Mouse (Mus musculus): ENCODE data around the gene Fpr3. TPM values are rescaled to one million over a fixed set of nuclear protein-coding genes. Genes with fewer than 3 reads are reported as not detected.
"Not testable (repeated sequence)": the region's sequence is repeated elsewhere in the genome, so short reads cannot be mapped to it uniquely, and the experiment has no call there.

Fpr3 gene
- not detected in 2 replicates for polyA plus RNA-seq (2015; fragmentation: Nextera tagmentation; extraction: Ambion mirVana)

- no peaks in the 10 kb centered on the region for H3K4me1 ChIP-seq (replicated peaks)
- WGBS, result 59% methylated on average over 1 of the region's 1 CpGs
- H3K27me3 ChIP-seq, result no peaks in the 10 kb centered on the region
- no peak within 1 kb of the TSS for H3K4me3 ChIP-seq
- no peak within 1 kb of the TSS for H3K9ac ChIP-seq
- ATAC-seq (ENCODE audit: low FRiP score), result no peak
- no peak within 1 kb of the TSS for H3K27ac ChIP-seq
- no peak within 1 kb of the TSS for H3K4me2 ChIP-seq
- no peaks in the 10 kb centered on the region for H3K9me3 ChIP-seq
- no peaks in the 10 kb centered on the region for H3K36me3 ChIP-seq
Measured at GRCm38 (mm10) chr17:17887774-17888248, at the start of gene Fpr3, which contains the start of gene Fpr2. Fpr3 (plus strand) TSS chr17:17887852. Fpr2 (plus strand) TSS chr17:17887824.

- Histone ChIP-seq H3K36me3 (peaks cover 42% of the 10 kb centered on the region), H3K9ac (peak overlapping the region; percentile 74), H3K27ac (peak overlapping the region; percentile 87), H3K4me3 (peak overlapping the region; percentile 45), H3K4me1 (replicated peaks) (peaks cover 60% of the 10 kb centered on the region), H3K9me3 (no peaks in the 10 kb centered on the region), H3K4me2 (peak overlapping the region; percentile 69), H3K27me3 (no peaks in the 10 kb centered on the region)
- peak; percentile 96 for ATAC-seq (ENCODE audit: low FRiP score)
- under 1% methylated on average over 43 of the region's 43 CpGs for WGBS
Measured at GRCm38 (mm10) chr17:17837919-17838701, 49.5 kb upstream of the Fpr3 start.

GRCm38 (mm10) chr17:17839276-17839675 is 48.4 kb upstream of the Fpr3 start:
- H3K9me3 ChIP-seq, result no peaks in the 10 kb centered on the region
- H3K4me3 ChIP-seq, result no peak overlapping the region
- peaks cover 33% of the 10 kb centered on the region for H3K36me3 ChIP-seq
- no peak overlapping the region for H3K27ac ChIP-seq
- H3K27me3 ChIP-seq, result no peaks in the 10 kb centered on the region
- 99% methylated on average over 2 of the region's 2 CpGs for WGBS
- no peak for ATAC-seq (ENCODE audit: low FRiP score)
- no peak overlapping the region for H3K9ac ChIP-seq
- H3K4me1 ChIP-seq (replicated peaks), result peaks cover 48% of the 10 kb centered on the region
- no peak overlapping the region; the same call in 1 of the 2 replicates for H3K4me2 ChIP-seq

DNA sequence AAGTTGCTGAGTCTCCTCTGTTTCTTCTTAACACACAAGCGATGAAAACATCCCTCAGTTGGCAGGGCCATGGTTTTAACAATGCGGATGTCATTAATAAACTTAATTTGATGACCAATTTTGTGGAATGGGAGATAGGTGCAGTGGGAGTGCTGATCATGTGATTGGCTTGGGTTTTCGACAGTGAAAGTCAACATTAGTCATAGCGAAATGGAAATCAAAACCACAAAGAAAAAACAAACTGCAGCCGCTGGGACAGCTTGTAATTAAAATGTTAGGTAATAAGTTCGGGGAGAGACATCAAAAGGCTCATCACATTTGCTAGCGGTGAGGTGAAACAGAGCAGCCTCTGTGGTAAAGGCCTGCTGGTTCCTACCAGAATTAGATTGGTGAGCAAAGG is 46.9 kb upstream of the Fpr3 start:
- no peak overlapping the region for H3K4me2 ChIP-seq
- H3K27me3 ChIP-seq, result no peaks in the 10 kb centered on the region
- no peak overlapping the region for H3K9ac ChIP-seq
- H3K4me1 ChIP-seq (replicated peaks), result peaks cover 33% of the 10 kb centered on the region
- H3K36me3 ChIP-seq, result peaks cover 32% of the 10 kb centered on the region
- no peak overlapping the region for H3K4me3 ChIP-seq
- ATAC-seq (ENCODE audit: low FRiP score), result no peak
- H3K9me3 ChIP-seq, result no peaks in the 10 kb centered on the region
- WGBS, result 91% methylated on average over 7 of the region's 7 CpGs
- no peak overlapping the region for H3K27ac ChIP-seq

- H3K4me3 ChIP-seq, result no peak overlapping the region
- H3K4me1 ChIP-seq (replicated peaks), result peaks cover 7% of the 10 kb centered on the region
- H3K9me3 ChIP-seq, result no peaks in the 10 kb centered on the region
- H3K4me2 ChIP-seq, result no peak overlapping the region
- H3K27ac ChIP-seq, result no peak overlapping the region
- WGBS, result 77% methylated on average over 27 of the region's 27 CpGs
- H3K36me3 ChIP-seq, result peaks cover 22% of the 10 kb centered on the region
- peak; percentile 30 for ATAC-seq (ENCODE audit: low FRiP score)
- no peak overlapping the region for H3K9ac ChIP-seq
- H3K27me3 ChIP-seq, result no peaks in the 10 kb centered on the region
Measured at GRCm38 (mm10) chr17:17843534-17844261, 44.0 kb upstream of the Fpr3 start.

DNA sequence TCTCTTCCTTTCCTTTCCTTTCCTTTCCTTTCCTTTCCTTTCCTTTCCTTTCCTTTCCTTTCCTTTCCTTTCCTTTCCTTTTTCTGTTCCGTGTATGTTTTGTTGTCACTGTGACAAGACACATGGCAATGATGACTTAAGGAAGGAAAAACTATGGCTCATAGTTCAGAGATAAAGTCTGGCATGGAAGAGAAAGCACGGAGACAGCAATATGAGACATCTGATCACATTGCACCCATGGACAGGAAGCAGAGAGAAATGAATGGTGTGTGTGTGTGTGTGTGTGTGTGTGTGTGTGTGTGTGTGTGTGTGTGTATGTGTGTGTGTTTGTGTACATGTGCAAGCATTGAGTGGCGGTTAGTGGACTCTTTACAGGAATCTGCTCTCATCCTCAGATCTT is 43.0 kb upstream of the Fpr3 start:
- H3K9me3 ChIP-seq; H3K4me2 ChIP-seq; H3K4me1 ChIP-seq (replicated peaks); H3K27me3 ChIP-seq; H3K4me3 ChIP-seq; ATAC-seq (ENCODE audit: low FRiP score); H3K9ac ChIP-seq; H3K27ac ChIP-seq: not testable (repeated sequence)
- WGBS, result 90% methylated on average over 3 of the region's 3 CpGs
- peaks cover 19% of the 10 kb centered on the region for H3K36me3 ChIP-seq

GRCm38 (mm10) chr17:17845187-17846027 is 42.2 kb upstream of the Fpr3 start:
- Histone ChIP-seq H3K27me3 (0 out of 2 replicates have a peak, but pooled peaks cover 10% of the 10 kb centered on the region), H3K9me3 (no peaks in the 10 kb centered on the region), H3K27ac (no peak overlapping the region), H3K36me3 (peaks cover 12% of the 10 kb centered on the region), H3K4me2 (no peak overlapping the region), H3K4me1 (replicated peaks) (peaks cover 7% of the 10 kb centered on the region), H3K9ac (no peak overlapping the region), H3K4me3 (no peak overlapping the region)
- WGBS, result 75% methylated on average over 10 of the region's 10 CpGs
- no peak for ATAC-seq (ENCODE audit: low FRiP score)

DNA sequence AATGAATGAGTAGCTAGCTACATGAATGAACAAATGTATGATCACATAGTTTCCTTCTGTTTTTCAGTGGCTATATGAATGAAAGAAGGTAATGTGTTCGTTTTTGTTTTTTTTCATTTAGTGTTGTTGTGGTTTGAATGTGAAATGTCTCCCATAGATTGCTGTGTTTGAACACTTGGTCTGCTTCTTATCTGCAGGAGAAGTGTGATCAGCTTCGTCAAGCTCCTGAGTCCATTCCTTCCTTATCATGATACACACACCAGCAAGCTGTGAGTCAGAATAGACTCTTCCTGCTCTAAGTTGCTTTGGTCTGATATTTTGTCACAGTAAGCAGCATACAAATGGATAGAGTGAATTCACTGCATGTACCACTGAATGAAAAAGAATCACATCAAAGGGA is 38.7 kb upstream of the Fpr3 start:
- Histone ChIP-seq H3K9ac (no peak overlapping the region), H3K9me3 (no peaks in the 10 kb centered on the region), H3K27me3 (0 out of 2 replicates have a peak, but pooled peaks cover 12% of the 10 kb centered on the region), H3K36me3 (no peaks in the 10 kb centered on the region), H3K27ac (no peak overlapping the region), H3K4me1 (replicated peaks) (peaks cover 7% of the 10 kb centered on the region), H3K4me2 (no peak overlapping the region), H3K4me3 (no peak overlapping the region)
- no peak for ATAC-seq (ENCODE audit: low FRiP score)
- 75% methylated on average over 2 of the region's 2 CpGs for WGBS

DNA sequence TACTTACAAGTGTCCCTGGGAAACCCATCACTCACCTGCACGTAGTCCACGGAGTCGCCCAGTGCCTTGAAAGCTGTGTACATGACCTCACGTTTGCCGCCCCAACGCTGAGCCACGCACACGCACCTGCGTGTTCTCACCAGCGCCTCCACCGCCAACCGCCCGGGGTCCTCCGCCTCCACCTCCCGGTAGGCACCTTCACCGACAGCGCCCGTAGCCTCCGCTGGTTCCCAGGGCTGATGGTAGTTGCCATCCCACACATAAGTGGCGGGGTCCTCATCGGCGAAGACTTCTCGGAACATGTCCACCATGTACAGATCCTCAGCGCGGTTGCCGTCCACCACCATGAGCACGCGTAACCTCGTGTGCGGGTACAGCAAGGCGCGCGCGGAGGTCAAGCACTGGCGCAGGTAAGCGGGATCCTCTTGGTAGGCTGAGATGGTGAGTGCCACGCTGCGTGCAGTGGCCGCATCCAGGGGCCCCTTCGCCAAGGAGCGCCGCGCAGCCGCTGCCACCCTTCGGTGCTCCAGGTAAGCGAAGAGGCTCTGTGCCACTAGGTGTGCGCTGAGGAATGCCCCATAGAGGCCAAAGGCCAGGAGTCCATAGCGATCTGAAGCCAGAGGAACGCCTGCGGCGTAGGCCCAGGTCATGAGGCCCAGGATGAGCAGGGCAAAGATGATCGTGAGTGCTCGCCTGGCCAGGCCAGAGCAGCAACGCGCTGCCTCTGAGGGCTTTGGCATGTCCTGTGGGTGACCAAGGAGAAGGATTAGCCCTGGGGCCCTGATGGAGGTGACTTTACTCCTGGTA is 37.5 kb upstream of the Fpr3 start:
- Histone ChIP-seq H3K9me3 (no peaks in the 10 kb centered on the region), H3K4me3 (peak overlapping the region; percentile 31), H3K27me3 (0 out of 2 replicates have a peak, but pooled peaks cover 12% of the 10 kb centered on the region), H3K4me1 (replicated peaks) (peaks cover 7% of the 10 kb centered on the region), H3K4me2 (peak overlapping the region; percentile 48), H3K27ac (no peak overlapping the region; the same call in 1 of the 2 replicates), H3K9ac (peak overlapping the region; percentile 55; the same call in 1 of the 2 replicates), H3K36me3 (no peaks in the 10 kb centered on the region)
- peak; percentile 49 for ATAC-seq (ENCODE audit: low FRiP score)
- WGBS, result 18% methylated on average over 52 of the region's 55 CpGs

GRCm38 (mm10) chr17:17855064-17855838 is 32.4 kb upstream of the Fpr3 start, which contains the start of gene Has1:
Has1 (minus strand) TSS chr17:17855205.
- no peak within 1 kb of the TSS for H3K9ac ChIP-seq
- 55% methylated on average over 8 of the region's 8 CpGs for WGBS

More at GRCm38 (mm10) chr17:17855064-17855838, 32.4 kb upstream of the Fpr3 start, which contains the start of gene Has1:
- ATAC-seq (ENCODE audit: low FRiP score), result no peak
- 0 out of 2 replicates have a peak, but pooled peaks cover 3% of the 10 kb centered on the region for H3K27me3 ChIP-seq
- H3K9me3 ChIP-seq, result no peaks in the 10 kb centered on the region
- no peak within 1 kb of the TSS for H3K4me2 ChIP-seq
- peaks cover 1% of the 10 kb centered on the region; the same call in 1 of the 2 replicates for H3K4me1 ChIP-seq (replicated peaks)
- H3K27ac ChIP-seq, result no peak within 1 kb of the TSS
- H3K4me3 ChIP-seq, result no peak within 1 kb of the TSS
- H3K36me3 ChIP-seq, result no peaks in the 10 kb centered on the region
